Mouse (Mus musculus) embryonic fibroblast, embryonic 13.5 days (primary cell): ENCODE results near the gene Cd37.

ENCODE experiments used
- CTCF ChIP-seq: IDR thresholded peaks from 2 replicates; pipeline ENCODE4 v1.5.1; 2011; ENCODE audit warnings: mild to moderate bottlenecking, control low read depth, low read length, moderate library complexity, borderline replicate concordance; ENCODE audit not compliant: insufficient read depth
- POLR2A ChIP-seq: IDR thresholded peaks from 2 replicates; pipeline ENCODE4 v1.6.1; 2011; ENCODE audit warnings: low read depth, mild to moderate bottlenecking, control low read depth, low read length, moderate library complexity

- no peak for TF ChIP-seq CTCF
- no peak for TF ChIP-seq POLR2A
Observed at GRCm38 (mm10) chr7:45191161-45191560, 47.8 kb downstream of the Cd37 start.
